Mouse (Mus musculus) retina, adult 2 months (tissue): ENCODE data around the gene Cipc.

Experiments used
- DNase-seq: peaks from one replicate; pipeline ENCODE4 v3.0.0-alpha.2; 2012; ENCODE audit warnings: low read depth, low spot score

The Cipc gene

DNA sequence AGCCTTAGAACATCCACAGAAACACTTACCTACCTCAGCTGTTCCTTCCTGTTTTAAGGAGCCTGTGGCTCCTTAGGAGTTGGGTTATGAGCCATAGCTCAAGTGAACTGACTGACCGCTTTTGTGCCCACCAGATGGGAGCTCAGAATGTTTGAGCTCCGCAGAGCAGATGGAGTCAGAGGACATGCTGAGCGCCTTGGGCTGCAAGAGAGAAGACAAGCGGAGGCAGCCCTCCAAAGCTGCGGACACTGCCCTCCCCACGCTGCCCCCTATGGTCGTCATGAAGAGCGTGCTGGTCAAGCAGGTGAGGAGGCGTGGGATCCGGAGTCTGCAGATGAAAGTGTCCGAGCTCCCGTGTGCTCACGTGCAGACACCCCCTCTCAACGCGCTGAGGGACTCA, 13.3 kb downstream of the Cipc start:
- no peak for DNase-seq

DNA sequence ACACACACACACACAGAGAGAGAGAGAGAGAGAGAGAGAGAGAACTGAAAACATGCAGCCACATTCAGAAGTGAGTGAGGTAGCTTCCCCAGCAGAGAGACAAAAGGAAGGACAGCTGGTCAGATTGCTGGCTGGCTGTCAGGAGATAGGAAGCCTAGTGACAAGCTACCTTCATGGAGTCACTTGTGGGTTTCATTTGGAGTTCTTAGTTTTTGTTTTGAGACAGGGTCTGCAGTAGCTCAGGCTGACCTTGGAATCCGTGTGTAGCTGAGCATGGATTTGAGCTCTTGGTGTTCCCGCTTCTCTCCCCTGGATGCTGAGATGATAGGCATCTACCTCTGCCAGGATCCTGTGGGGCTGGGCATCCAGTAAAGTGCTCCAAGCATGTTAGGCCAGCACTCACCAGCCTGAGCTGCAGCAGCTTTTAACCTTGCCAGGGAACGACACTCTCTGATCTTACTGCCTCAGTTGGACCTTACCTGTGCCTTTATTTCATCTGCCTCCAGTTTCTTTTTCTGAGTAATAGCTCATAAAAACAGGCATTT, 14.0 kb downstream of the Cipc start:
- no peak for DNase-seq

DNA sequence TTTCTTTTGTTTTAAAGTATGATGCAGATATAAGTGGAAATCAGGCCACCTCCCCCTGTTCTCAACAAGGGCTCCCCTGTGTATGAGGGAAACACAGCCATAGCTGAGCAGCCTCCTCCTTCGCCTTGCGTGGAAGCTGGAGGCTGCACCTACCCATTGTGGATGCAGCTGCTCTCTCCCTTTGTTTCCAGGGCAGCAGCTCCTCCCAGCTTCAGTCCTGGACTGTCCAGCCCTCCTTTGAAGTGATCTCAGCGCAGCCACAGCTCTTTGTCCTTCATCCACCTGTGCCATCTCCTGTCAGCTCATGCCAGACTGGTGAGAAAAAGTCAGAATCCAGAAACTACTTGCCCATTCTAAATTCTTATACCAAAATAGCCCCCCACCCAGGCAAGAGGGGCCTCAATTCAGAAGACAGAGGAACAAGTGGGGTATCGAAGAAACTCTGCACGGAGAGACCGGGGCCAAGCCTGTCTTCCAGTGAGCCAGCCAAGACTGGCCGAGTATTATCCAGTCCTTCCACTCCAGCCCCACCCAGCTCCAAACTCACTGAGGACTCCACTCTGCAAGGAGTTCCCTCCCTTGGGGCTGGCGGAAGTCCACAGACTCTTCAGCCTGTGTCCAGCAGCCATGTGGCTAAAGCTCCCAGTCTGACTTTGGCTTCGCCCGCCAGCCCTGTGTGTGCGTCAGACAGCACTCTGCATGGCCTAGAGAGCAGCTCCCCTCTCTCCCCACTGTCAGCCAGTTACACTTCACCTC, 14.9 kb downstream of the Cipc start:
- no peak for DNase-seq

DNA sequence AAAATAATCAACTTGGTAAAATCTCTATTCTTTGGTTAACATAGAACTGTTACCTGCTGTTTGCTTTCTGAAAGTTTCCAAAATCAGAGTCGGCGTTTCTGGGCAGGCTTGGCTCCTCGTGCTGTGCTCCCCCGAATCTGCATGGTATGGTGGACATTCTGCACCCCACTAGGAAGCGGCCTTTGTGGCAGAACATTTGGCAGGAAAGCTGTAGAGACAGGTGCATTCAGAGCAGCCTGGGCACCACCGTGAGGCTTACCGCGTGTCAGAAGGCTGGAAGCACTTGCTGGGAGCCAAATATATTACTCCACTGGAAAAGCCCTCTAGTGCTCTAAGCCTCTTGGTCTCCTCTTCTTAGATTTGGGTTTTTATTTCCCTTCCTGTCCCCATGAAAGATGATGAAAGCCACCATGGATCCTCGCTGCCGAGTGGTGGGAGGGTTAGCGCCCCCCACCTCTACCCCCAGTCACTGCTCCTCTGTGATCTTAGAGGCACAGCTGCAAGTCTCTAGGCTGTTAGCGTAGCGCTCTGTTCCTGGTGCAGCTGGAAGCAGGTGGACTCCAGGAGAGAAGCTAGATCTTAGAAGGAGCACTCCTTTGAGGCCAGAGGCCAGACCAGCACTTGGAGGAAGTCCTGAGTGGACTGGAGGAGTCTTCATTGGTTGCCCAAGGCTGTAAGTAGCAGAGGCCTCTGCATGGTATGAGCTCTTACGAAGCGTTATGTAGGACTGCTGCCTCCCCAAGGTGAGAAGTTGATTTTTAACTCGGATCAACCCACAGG, 17.6 kb downstream of the Cipc start:
- no peak for DNase-seq

DNA sequence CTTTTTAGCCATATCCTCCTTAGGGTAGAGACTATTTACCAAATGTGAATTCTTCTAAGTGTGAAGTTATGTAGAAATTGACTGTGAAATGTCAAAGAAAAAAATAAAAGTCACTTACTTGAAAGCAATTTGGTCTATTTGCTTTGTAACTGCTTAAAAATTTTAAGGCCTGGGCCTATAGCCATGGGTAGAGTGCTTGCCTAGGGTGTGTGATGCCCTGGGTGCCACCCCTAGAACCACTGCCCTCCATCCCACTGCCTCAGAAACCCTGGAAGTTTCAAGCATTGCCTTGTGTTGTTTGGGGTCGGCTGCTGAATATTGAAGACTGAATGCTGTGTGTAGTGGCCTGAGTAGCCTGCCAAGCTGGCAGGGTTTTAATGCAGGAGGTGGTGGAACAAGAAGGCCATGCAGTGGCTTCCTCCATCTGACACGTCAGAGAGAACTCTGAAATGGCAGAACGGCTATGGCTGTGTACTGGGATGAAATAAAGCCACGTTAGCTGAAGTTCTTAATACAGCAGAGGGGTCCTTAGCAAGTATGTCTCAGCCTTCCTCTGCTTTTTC, 18.5 kb downstream of the Cipc start:
- DNase-seq = no peak

DNA sequence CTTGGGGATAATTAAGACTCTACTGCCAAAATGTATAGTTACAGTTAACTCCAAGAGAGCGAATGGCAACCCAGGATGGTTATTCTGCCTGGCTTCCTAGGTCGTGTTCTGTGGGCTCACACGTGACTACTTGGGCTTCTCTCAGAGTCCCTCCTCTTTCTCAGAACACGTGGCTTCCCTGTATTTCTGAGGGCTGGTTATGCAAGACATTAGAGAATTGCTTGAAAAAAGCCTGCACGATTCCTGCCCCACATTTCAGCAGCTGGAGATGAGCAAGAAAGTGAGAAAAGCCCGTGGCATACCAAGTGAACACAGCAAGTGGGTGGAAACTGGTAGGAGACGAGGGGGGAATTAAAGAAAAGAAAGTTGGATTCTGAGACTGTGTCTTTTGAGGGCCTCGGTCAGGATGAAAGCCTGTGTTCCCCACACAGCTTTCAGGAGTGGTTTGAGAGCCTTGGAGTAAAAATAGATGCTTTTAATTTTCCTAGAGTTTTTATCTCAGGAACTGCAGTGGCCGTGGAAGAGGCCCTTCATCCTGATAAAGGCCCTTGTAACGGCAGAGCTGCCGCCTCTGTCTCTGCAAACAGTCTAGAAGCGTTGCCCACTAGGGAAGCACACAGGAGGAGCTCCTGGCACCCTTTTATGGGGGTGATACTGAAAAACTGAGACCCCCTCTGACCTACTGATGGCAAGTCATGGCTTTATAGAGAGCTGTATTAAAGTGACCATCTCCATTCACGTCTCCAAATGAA, 21.8 kb downstream of the Cipc start:
- DNase-seq = no peak

DNA sequence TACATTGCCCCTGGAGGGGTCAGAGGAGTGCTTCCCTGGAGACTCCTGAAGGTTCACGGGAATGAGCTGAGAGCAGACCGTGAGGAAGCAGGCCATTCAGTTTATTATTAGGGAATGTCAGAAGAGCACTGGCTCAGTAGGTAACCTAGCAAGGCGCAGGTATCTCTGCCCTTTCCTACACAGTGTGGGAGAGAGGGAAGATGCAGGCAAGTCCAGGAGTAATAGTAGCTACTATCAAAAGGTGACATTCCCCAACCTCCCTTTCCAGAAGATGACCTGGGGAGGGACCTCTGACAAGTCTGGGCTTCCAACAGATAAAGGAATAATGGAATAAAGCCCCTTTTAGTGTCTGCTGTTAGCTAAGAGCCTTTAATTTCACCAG, 22.4 kb downstream of the Cipc start:
- no peak for DNase-seq

DNA sequence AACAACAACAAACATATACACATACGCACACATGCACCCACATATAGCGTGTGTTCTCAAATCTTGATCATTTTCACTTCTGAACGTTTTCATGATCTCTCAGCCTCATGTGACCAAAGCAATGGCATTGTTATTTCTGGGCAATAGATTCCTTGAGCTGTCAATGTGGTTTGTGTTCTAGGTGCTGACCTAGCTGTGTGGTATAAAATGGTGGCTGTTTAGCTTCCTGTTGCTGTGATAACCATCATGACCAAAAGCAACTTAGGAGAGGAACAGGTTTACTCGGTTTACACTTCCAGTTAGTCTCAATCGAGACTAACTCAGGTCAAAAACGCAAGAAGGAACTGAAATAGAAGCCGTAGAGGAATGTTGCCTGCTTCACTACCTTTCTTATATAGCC, 24.2 kb downstream of the Cipc start:
- no peak for DNase-seq

DNA sequence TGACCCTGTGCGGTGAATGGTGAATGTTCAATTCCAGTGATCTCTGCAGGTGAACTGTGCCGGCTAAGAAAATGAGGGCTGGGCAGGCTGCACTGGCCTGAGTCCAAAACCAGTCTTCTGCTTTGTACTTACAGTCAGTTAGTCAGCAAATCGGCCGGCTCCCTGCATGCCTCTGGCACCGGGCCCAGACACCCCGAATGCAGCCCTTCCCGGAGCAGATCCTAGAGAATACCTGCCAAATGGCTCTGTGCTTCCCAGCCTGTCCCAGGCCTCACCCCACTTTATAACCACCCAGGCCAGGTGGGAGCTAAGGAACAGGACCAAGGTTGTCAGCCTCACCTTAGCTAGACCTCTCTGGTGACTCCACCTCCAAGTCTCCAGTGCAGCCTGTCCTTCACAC, 26.4 kb downstream of the Cipc start:
- no peak for DNase-seq

DNA sequence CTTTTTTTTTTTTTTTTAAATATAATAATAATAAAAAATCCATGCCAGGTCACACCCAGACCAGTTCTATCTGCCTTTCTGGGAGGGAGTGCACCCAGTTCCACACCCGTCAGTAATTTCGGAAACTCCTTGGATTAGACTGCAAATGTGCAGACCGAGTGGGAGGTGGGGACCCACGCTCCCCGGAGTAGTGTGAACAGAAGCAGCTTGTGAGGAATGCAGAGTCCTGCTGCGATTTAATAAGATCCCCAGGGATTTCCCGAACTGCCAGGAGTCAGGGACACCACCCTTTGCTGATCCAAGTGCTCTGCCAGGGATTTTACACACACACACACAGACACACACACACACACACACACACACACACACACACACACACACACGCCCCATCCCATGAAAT, 26.9 kb downstream of the Cipc start:
- DNase-seq = no peak

DNA sequence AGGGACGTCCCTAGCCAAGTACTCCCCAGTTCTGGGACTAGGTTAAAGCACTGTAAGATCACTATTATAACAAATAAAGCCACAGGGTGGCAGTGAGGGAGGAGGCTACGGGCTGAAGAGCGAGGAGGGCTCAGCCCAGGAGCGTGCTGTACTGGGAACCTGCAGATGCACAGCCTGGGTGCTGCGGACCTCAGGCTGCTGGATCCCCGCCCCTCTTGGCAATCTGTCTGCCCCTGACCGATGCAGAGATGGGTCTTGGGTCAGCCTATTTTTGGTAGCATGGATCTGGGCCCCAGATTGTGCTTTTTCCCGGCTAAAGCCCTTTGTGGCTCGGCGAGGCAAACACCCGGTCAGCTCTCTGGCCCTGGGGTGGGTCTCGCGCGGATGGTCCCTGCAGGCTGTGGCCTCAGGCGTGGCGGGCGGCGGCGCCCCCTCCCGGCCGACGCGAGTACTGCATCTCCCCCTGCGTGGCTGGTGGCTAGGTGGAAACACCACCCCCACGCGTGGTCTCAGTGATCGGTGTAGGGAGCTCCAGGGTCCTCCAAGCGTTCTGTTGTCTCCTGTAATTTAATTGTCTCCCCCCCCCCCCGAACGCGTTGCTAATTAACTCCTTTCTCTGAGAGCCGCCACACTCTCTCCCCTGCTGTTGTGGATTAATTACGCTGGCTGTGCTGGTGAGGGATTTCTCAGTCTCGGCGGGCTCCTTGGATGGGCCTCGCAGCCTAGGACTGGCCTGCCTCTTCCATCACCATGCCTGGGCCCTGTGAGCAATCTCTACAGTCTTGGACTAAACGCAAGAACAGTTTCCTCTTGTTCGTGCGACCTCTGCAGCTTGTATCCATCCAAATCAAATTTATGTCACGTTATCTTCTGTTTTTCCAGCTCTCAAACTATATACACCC, 27.8 kb downstream of the Cipc start:
- DNase-seq = no peak

DNA sequence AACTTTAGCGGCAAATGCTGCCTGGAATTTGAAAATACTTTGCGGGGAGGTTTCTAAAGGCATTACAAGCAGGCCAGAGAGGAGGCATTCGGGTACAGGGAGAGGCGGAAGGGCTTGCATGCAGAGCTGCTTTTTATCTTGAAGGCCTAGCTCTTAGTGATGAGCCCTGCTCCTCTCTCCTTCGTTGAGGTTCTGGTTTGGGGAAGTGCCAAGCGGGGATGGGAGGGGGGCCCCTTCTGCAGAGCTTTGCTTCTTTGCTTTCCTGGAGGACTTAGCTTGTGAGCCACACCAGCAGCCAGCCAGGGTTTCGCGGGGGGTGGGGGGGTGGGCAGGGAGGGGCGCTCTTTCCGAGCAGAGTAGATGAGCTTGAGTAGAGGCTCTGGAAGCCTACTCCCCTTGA, 28.9 kb downstream of the Cipc start:
- no peak for DNase-seq

DNA sequence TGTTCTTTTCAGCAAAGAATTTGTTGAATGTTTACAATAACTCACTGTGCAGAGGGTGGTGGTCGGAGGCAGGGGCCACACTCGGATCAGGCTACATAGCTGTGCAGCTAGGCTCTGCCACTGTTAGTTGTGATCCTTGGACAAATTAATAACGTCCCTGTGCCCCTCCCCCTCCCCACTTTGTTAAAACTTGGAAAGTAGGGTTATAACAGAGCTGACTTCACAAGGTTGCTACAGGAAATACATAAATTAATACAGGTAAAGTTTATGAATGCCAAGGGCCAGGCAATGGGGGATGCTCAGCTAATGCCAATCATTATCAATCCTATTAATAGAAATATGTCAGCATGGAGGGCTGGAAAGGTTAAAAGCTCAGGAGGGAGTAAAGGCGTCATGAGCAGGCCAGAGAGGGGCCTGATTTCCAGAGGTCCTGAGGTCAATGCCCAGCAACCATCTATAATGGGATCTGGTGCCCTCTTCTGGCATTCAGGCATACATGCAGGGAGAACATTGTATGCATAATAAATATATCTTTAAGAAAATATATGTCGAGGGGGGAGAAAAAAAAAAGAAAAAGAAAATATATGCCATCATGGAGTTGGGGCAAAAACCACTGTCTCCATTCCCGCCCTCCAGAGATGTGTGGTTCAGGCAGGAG, 29.8 kb downstream of the Cipc start:
- DNase-seq = no peak

DNA sequence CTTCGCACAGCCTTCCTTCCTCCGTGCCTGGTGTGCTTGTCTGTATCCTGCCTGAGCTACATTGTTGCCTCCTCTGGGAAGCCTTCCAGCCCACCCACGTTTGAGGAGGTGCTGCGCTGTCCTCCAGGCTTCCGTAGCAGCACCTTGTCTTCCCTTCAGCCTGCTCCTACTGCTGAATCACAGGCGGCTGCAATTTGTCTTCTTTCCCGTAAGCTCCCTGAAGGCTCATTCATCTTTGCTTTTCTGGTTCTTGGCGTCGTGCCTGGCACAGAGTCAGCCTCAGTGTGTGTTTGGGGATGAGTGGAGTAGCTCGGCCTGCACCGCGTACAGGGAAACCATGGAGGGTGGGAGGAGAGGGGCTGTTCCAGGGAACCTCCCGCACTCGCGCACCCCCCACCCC, 31.0 kb downstream of the Cipc start:
- DNase-seq = no peak

DNA sequence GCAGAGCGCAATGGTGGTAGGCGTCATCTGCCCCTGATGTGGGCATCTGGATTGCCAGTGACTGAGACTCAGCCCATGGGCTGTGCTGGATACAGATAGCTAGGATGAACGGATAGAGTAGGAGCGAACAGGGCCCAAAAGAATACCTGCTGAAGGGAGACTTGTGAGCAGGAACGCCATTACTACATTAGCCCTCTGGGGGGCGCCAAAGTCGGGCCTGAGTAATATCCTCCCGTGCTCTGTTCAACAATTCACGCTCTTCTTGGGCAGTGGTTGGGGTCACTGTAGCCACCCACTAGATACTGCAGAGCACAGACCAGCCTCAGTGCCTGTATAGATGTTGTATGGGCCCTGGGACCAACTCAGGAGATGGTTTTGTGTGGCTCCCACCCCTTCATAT, 34.3 kb downstream of the Cipc start:
- DNase-seq = no peak

DNA sequence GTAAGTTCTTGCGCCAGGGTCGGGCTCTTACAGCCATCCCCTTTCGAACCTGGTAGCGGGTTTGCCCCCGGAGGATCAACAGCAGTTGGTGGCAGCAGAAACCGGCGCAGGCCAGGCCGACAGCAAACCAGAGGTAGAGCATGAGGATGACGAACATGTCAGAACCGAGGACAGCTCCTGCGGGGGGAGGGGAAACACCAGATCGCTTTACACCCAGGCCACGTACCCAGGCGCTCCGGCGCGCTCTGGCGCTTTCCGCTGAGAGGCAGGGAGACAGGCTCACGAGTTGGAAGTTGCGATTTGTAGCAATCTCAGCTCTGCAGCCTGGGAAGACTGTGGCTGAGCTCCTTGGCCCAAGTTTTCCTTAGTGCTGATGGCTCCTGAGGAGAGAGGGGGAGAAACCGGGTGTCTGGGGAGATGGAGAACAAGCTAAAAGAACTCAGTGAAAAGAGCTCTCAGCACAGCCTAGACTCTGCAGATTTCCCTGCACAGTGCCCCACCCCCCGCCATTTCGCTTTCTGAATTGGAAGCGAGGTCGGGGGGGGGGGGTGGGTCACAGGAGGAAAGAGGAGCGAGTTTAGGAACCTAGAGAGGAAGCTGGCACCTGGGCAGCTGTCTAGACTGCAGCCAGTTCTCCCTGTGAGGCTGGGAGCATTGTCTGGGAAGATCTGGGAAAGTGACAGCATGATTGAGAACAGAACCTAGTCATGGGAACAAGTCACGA, 36.8 kb downstream of the Cipc start:
- DNase-seq = no peak

DNA sequence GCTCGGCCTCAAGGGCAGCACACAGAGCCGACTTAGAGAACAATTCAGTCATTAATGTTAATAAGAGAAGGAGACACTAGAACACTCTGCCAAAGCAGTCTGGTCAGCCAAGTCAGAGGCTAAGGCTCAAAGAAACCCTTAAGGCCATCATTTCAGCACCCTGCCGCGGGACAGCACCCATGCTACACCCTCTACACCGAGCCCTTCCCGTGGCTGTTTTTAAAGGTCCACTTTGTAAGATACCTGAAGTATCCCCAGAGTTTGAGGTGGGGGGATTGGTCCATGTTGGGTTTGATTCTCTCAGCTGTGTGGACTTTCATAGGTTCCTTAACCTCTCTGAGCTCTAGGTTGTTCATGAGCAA, 37.3 kb downstream of the Cipc start:
- DNase-seq = no peak

DNA sequence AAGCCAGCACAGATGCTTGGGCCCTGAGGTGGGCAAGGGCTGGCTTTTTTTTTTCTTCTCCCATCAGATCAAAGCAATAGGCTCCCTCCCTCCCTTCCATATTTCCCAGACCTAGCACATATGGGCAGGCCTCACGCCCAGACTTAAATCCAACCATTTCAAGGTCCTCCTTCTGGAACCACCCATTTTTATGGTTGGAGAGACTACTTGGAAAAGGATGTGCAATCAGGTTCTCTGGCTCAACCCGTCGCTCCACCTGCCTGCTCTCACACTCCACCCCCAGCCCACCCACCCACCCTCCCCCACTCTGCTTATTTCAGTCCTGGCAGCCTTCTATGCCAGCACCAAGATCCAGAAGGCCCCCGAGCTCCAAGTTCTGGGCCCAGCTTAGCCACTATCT, 39.7 kb downstream of the Cipc start:
- no peak for DNase-seq

DNA sequence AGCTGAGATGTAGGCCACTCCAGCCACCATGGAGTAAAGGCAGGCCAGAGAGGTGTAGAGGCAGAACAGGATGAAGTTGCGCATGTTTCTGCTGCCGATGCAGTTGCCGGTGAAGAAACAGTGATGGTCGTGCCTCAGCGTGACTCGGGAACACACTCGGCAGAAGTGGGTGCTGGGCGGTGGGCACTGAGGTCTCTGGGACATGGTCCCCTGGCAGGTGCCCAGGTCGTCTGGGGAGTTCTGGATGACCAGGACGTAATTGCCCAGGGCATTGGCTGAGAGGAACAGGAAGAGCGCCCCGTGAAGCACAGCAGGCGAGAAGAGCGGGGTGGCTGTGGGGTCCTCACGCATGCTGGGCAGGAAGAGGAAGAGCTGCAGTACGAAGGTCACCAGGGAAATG, 41.4 kb downstream of the Cipc start:
- no peak for DNase-seq

DNA sequence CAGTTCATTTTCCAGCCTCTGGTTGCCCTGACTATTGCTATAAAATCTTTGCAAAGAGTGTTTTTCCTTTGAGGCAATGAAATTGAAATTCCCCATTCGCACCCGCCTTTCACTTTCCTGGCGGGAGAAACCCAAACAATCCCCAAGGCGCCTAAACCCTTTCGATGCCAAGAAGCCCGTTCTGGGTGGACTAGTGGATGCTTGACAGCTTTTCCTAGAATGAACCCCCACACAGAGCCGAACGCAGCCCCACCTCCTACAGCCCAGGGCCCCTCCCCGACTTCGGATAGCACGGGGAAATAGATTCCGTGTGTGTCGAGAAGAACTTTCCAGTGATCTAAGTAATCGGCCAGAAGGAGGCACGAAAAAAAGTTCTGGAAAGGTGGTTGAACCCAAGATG, 42.5 kb downstream of the Cipc start:
- DNase-seq = no peak
